Mouse (Mus musculus) brown adipose tissue, adult 24 weeks (tissue): ENCODE results near the gene Slc18a2. TPM values are rescaled to one million over a fixed set of nuclear protein-coding genes. Genes with fewer than 3 reads are reported as not detected.

Experiments used
- H3K27ac ChIP-seq: fragments of 200-500 bp; replicated peaks from 2 replicates; pipeline ENCODE4 v1.5.1; 2012; ENCODE audit warnings: low read depth, mild to moderate bottlenecking, low read length
- H3K4me1 ChIP-seq: fragments of 200-500 bp; 2 replicates; pipeline ENCODE4 v1.6.1; 2012; ENCODE audit warnings: low read length, mixed read lengths; ENCODE audit not compliant: control insufficient read depth, insufficient read depth, insufficient read length
- H3K4me3 ChIP-seq: fragments of 200-500 bp; 2 replicates; pipeline ENCODE4 v1.5.1; 2012; ENCODE audit warnings: low read depth, mild to moderate bottlenecking, low read length, moderate library complexity; ENCODE audit not compliant: insufficient read depth
- polyA plus RNA-seq: library from polyadenylated mRNA; stranded (reverse); fragments of >200 nt; gene quantifications from 2 replicates; pipeline ENCODE4 v1.2.4, GENCODE M21; 2012; ENCODE audit not compliant: missing spikeins, insufficient read depth, insufficient read length

The Slc18a2 gene
- polyA plus RNA-seq, 1 experiment: not detected

- no peak overlapping the region for H3K4me3 ChIP-seq
- no peak overlapping the region for H3K27ac ChIP-seq
- no peaks in the 10 kb centered on the region for H3K4me1 ChIP-seq
These were observed 1.1 kb upstream of the Slc18a2 start for GRCm38 (mm10) chr19:59259633-59260032.

DNA sequence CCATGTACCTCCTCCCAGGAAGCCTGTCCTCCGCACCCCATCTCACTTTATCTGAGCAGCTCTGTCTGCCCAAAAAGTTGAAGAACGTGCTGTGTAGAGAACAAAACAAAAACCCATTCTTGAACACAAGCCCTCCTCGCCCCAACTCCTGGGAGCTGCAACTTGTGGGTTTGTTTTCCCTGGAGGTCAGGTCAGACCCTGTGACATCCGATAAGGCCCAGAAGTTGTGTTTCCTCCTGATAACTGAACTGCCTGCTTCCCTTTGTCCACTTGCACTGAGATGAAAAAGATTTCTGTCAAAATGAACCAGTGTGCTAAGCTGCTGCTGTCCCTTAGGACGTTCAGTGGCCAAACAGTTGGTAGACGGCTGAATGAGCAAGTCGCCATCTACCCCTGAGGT, 908 bp downstream of the Slc18a2 start:
- no peaks in the 10 kb centered on the region for H3K4me1 ChIP-seq
- H3K4me3 ChIP-seq: no peak overlapping the region
- no peak overlapping the region for H3K27ac ChIP-seq

GRCm38 (mm10) chr19:59263171-59263570, 2.5 kb downstream of the Slc18a2 start:
- no peak overlapping the region for H3K4me3 ChIP-seq
- H3K27ac ChIP-seq: no peak overlapping the region
- H3K4me1 ChIP-seq: no peaks in the 10 kb centered on the region

DNA sequence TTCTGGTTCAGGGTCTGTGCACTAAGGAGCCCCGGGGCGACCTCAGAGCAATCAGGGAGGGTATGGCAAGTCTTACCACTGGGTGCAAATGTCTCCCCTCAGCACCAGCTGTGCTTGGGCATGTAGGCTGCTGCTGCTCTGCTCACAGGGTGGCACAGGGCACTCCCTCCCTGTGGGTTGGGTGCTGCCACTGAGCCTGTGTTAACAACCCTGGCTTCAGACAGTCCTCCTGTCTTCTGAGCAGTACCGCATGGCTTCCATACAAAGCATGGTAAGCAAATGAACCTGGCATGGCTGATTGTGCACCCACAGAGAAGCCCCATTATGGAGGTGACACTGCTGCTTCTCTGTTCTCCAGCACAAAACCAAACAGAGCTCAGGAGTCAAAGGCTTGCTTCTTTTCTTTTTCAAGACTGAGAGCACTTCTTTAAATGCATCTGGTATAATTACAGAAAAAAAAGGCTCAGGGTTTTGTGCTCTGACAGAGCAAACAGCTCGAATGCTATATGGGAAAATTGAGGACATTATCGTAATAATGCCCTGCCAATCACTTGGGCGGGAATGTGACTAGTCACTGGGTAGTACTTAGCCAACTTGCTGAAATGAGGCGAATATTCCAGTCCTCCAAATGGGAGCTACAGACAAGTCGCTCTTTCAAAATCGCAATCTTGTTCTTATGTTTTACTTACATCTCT, 4.3 kb downstream of the Slc18a2 start:
- Histone ChIP-seq H3K4me3 (no peak overlapping the region), H3K4me1 (no peaks in the 10 kb centered on the region), H3K27ac (no peak overlapping the region)

DNA sequence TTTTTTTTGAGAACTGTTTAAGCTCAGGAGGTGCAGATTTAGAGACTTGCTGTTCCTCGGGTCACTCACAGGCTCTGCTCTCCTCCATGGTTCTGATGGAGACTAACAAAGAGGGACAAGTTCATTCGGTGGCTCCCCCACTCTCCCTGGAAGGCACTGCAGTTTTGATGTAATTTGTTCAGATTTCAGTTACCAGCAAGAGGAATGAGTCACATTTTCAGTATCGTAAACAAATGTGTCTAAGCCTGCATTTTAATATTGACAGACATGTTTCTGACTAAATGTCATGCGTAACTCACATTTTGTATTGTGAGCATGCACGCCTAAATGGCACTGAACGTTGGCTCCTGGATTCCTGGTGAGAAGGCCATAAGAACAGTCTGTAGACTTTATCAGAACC, 5.2 kb downstream of the Slc18a2 start:
- no peak overlapping the region for H3K27ac ChIP-seq
- H3K4me1 ChIP-seq: no peaks in the 10 kb centered on the region
- H3K4me3 ChIP-seq: no peak overlapping the region

- no peaks in the 10 kb centered on the region for H3K4me1 ChIP-seq
These were observed 6.8 kb downstream of the Slc18a2 start for GRCm38 (mm10) chr19:59267417-59267963.

DNA sequence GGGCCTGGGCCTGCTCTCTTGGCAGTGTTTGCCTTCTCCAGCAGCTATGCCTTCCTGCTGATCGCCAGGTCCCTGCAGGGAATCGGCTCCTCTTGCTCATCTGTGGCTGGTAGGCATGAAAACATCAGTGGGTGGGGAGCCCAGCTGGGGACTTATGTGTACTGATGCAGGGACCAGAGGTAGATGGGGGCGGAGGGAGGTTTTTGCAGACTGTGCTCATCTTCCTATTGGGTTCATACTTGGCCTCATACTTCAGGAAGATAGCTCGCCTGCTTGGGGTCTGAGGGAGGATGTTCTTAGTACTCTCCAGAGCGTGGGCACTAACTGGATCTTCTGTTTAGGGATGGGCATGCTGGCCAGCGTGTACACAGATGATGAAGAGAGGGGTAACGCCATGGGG, 12.5 kb downstream of the Slc18a2 start:
- no peaks in the 10 kb centered on the region for H3K4me1 ChIP-seq
- H3K27ac ChIP-seq: no peak overlapping the region
- H3K4me3 ChIP-seq: no peak overlapping the region

More at GRCm38 (mm10) chr19:59267417-59267963, 6.8 kb downstream of the Slc18a2 start:
- Histone ChIP-seq H3K4me3 (no peak overlapping the region), H3K27ac (no peak overlapping the region)

GRCm38 (mm10) chr19:59276354-59276753, 15.7 kb downstream of the Slc18a2 start:
- no peaks in the 10 kb centered on the region for H3K4me1 ChIP-seq
- no peak overlapping the region for H3K27ac ChIP-seq
- no peak overlapping the region for H3K4me3 ChIP-seq

- Histone ChIP-seq H3K4me3 (no peak overlapping the region), H3K4me1 (no peaks in the 10 kb centered on the region), H3K27ac (no peak overlapping the region)
These were observed 20.1 kb downstream of the Slc18a2 start for GRCm38 (mm10) chr19:59280841-59281240.

- H3K4me1 ChIP-seq: no peaks in the 10 kb centered on the region
- H3K27ac ChIP-seq: no peak overlapping the region
- no peak overlapping the region for H3K4me3 ChIP-seq
These were observed 21.3 kb downstream of the Slc18a2 start for GRCm38 (mm10) chr19:59282001-59282400.

- Histone ChIP-seq H3K4me3 (no peak overlapping the region), H3K27ac (no peak overlapping the region)
These were observed 28.3 kb downstream of the Slc18a2 start for GRCm38 (mm10) chr19:59289042-59289441.

DNA sequence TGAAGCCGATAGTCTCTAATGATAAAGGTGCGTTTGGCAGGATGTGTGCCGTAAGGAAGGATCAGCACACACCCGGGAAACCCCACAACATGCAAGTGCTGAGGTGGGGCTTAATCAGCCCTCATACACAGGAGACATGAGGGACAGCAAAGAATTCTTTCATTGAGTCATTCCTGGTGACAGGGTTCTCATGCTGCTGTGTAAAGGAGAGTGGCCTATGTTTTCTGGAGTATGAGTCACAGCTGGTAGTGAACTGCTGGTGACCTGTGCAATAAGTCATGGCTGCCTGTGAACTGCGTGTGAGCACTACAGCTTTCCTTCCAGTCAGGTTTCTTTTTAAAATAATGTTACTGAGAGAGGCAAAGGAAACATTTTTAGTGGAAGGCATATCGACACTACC, 29.1 kb downstream of the Slc18a2 start:
- Histone ChIP-seq H3K4me3 (no peak overlapping the region), H3K4me1 (no peaks in the 10 kb centered on the region), H3K27ac (no peak overlapping the region)

More at GRCm38 (mm10) chr19:59289042-59289441, 28.3 kb downstream of the Slc18a2 start:
- H3K4me1 ChIP-seq: no peaks in the 10 kb centered on the region

- Histone ChIP-seq H3K27ac (no peak overlapping the region), H3K4me3 (no peak overlapping the region), H3K4me1 (no peaks in the 10 kb centered on the region)
These were observed 31.6 kb downstream of the Slc18a2 start for GRCm38 (mm10) chr19:59292183-59292839.

GRCm38 (mm10) chr19:59315308-59315707, 54.6 kb downstream of the Slc18a2 start:
- Histone ChIP-seq H3K4me3 (no peak overlapping the region), H3K4me1 (no peaks in the 10 kb centered on the region), H3K27ac (no peak overlapping the region)

DNA sequence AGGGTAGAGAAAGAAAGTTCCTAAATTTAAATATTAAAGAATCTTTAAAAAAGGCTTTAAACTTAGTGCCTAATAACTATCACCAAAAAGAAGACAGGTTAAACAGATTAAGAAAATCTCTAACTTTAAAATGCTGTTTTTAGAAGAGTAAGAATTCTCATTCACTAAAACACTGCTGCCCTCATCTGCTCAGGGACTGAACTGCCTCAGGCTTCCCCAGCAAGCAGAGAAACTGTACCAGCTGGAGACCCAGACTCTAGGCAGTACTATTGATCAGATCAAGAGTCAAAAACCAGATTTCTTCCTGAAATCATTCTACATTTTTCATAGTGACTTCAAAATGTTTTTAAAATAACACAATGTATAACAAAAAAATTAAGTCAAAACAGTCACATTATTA, 55.9 kb downstream of the Slc18a2 start:
- Histone ChIP-seq H3K4me1 (no peaks in the 10 kb centered on the region), H3K4me3 (no peak overlapping the region), H3K27ac (no peak overlapping the region)

GRCm38 (mm10) chr19:59321990-59322389, 61.3 kb downstream of the Slc18a2 start, which contains the start of gene Rps12-ps3:
TSS of gene Rps12-ps3 (plus strand) at chr19:59322290.
- Histone ChIP-seq H3K4me1 (no peaks in the 10 kb centered on the region), H3K4me3 (no peak within 1 kb of the TSS), H3K27ac (no peak within 1 kb of the TSS)
